Comparison of ENCODE assay signal across 7 mouse cellular contexts in the genomic region with DNA sequence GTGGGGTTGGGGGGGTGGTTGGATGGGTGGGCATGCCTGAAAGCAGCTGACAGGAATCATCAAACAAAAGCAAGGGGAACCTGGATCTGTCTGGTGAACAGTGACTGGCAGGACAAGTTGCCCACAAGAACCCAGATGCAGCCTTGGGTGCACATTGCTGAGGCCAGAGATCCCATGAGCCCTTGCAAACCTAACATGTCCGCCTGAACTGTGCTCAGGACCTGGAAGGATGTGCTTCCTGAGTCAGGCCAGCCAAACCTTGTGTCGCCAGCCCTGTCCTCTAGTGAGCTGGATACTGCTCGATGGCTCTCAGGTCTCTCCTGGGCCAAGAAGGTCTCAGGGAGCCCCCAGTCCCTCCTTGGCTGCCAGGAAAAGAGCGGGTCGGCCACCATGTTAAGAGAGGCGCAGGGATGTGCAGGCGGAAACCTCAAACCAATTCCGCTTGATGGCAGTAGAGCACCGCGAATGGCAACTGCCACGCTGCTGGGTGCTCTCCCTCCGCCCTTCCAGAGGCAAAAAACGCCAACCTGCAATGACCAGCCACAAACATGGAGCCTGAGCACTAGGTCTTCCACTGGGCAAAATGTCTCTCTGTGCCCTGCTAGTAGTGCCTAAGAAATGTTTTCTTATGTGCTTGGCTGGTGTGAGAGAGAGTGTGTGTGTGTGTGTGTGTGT.
DNase-seq lines count a peak whose midpoint lies in the region; ATAC-seq lines count a peak whose summit lies in the region.
"Not testable (repeated sequence)": the region's sequence is repeated elsewhere in the genome, so short reads cannot be mapped to it uniquely, and the experiment has no call there.

No protein-coding gene starts in this region.

- H3K4me3 ChIP-seq in forebrain, embryonic 11.5 days (ENCODE audit: low read depth, low read length); hindbrain, embryonic 10.5 days: not testable (repeated sequence)

- WGBS in forebrain, embryonic 11.5 days = 58% methylated on average over 10 of the region's 13 CpGs
- WGBS in hindbrain, embryonic 10.5 days = 72% methylated on average over 12 of the region's 13 CpGs

- not testable (repeated sequence) for H3K9ac ChIP-seq in forebrain, embryonic 11.5 days (ENCODE audit: low read length)

- ATAC-seq in forebrain, embryonic 11.5 days (replicated peaks; ENCODE audit: low FRiP score) = not testable (repeated sequence)

- DNase-seq in MN1 (ENCODE audit: low spot score) = peak; percentile 36
- DNase-seq in c-Kit-positive CD71-negative TER-119-negative erythroid progenitor cells, embryonic 14.5 days (ENCODE audit: low read depth) = peak; percentile 39
- DNase-seq in forebrain, embryonic 11.5 days (ENCODE audit: low spot score) = peak; percentile 49
- DNase-seq in hindbrain, embryonic 10.5 days (ENCODE audit: low spot score) = peak; percentile 2
- peak; percentile 56 to 66 for DNase-seq in layer of hippocampus, postnatal 25 days (ENCODE audit: extremely low spot score in 1 of 2, low spot score in 1 of 2)
- DNase-seq in lung, postnatal 36 days = peak; percentile 83
- peak; percentile 68 for DNase-seq in ovary, postnatal 36 days (ENCODE audit: low spot score)

- H3K27me3 ChIP-seq in forebrain, embryonic 11.5 days (ENCODE audit: control insufficient read depth, insufficient read depth, low read length); hindbrain, embryonic 10.5 days (ENCODE audit: insufficient read depth, poor library complexity, severe bottlenecking): not testable (repeated sequence)

- H3K4me1 ChIP-seq in forebrain, embryonic 11.5 days (replicated peaks; ENCODE audit: control insufficient read depth, insufficient read depth, low read length); hindbrain, embryonic 10.5 days (replicated peaks): not testable (repeated sequence)

- not testable (repeated sequence) for H3K27ac ChIP-seq in forebrain, embryonic 11.5 days (ENCODE audit: low read depth, low read length); hindbrain, embryonic 10.5 days

- not testable (repeated sequence) for H3K4me2 ChIP-seq in forebrain, embryonic 11.5 days (ENCODE audit: low read depth, low read length, severe bottlenecking)

- not testable (repeated sequence) for H3K9me3 ChIP-seq in forebrain, embryonic 11.5 days (ENCODE audit: control insufficient read depth, low read length); hindbrain, embryonic 10.5 days

- not testable (repeated sequence) for H3K36me3 ChIP-seq in forebrain, embryonic 11.5 days (ENCODE audit: control insufficient read depth, insufficient read depth, low read length); hindbrain, embryonic 10.5 days

Comparison
In these comparisons a context has a peak if more than half of its experiments do, and no peak if none do; other contexts are left out.
1. DNase-seq: peak in every context shown above with its lines; median percentile 83 in lung, postnatal 36 days; 68 in ovary, postnatal 36 days; 61 in layer of hippocampus, postnatal 25 days; 49 in forebrain, embryonic 11.5 days; 39 in c-Kit-positive CD71-negative TER-119-negative erythroid progenitor cells, embryonic 14.5 days; 36 in MN1; 2 in hindbrain, embryonic 10.5 days.